Mouse (Mus musculus): ENCODE measurements around the gene Gas2l3.

DNA sequence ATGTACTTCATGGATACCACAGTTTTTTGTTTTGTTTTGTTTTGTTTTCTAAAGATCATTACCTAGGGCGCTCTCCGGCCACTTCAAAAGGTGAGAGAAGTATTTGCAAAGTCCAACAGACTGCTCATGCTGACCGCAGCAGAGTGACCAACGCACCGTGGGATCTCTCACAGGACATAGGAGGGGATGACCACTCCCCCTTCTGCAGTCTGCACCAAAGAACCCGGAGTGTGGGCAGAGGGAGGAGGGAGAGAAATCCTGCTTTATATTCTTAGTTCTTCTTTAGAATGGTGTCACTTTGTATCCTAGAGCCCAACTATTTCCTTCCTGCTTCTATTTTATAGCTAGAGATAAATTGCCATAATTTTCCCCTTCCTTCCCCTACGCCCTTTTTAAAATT, 48.4 kb downstream of the Gas2l3 start:
- TF ChIP-seq EP300 (IDR thresholded peaks at IDR 0.05; ENCODE audit: low read depth) (no peak), CTCF (IDR thresholded peaks at IDR 0.05; ENCODE audit: low read depth) (no peak)
